Mouse (Mus musculus) heart, adult 9 months (tissue): Measurements from ENCODE around the gene Mrgprh.
A peak's percentile ranks its signal among the peaks of the same experiment; 100 is the strongest.
"Not testable (repeated sequence)": the region's sequence is repeated elsewhere in the genome, so short reads cannot be mapped to it uniquely, and the experiment has no call there.

ENCODE experiments used
- DNase-seq, 2 experiments: peaks; one replicate each; pipeline ENCODE4 v3.0.0; 2022; ENCODE audit warnings: low spot score in 2 of 2

Gene Mrgprh

DNA sequence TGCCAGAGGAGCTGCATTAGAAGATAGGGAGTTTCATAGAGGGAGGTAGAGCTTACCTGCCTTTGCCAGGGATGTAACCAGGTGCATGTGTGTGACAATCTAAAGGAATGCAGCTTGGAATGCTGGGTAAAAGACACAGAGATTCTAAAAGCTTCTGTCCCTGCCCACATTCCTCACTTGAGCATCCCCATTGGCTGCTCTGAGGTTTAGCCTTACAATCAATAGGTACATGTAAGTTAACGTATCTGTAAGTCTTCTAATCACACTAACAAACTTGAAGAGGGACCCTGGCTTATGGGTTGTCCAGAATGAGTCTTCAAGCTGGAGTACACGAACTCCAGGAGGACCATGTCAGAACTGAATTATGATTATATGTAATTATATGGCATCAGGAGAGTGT, 7.8 kb upstream of the Mrgprh start, which contains the start of gene Mas1:
Gene Mas1 (minus strand): TSS at position 101 of the 400 bp plus-strand sequence.
- DNase-seq, result no peak

DNA sequence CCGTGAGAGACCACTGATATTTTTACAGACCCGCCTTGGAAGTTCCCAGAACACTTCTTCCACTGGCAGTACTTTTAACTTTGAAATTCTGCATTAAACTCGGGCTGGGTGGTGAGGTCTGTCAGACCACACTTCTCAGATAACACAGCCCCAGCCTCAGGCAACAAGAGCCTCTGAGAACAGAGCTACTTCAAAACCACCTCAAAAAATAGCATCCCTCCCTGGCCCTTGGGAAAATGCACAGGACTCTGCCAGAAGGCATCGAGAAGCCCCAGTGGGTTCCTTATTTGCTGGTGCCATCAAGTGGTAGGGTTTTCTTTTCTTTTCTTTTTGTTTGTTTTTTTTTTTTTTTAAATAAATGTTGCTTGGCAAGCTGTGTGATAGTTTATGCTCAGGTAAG, 7.2 kb upstream of the Mrgprh start:
- no peak for DNase-seq

DNA sequence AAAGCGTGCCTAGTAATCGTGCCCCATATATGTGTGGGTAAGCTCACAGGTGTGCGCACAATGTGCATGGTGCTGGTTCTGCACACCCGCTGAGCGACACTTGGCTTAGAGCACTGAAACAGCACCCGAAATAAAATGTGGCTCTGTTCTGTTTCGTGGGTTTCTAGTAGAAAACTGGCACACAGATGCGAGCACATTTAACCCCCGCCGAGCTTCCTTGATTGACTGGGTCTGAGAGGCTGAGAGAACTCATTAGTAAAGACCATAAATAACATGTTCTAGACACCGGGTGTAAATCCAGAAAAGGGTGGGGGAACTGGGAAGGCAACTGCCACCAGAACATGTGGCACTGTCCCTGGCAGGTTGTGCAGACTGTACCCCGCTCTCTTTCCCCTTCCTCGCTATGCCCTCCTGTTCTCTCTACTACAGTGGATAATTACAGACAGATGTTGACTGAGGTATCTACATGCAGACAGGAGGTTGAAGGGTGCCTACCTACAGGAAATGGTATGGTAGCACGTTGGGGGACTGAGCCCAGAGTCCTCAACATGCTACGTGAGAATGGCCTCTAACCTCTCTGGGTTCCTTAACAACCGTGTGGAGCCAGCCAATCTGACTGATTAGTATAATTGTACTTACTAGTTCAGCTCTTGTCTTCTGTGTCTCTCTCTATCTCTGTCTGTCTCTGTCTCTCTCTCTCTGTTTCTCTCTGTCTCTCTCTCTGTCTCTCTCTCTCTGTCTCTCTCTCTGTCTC, 3.4 kb upstream of the Mrgprh start:
- DNase-seq, result no peak

DNA sequence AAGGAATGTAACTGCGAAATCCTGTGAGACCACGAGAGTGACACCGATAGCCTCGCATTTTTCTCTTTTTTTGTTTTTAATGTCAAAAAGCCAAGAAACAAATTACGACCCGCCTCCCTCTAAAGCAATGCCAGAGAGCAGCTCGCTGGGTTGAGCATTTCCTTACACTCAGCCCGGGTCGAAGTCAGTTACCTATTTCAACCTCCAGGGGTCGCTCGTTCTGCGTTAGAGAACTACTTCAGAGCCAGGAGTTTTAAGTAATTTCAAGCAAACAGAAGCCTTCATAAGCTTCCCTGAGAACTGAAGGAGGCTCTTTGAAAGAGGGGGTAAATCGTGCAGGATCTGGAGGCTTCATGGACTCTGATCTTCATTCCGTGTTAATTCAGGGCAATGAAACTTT, 4.3 kb downstream of the Mrgprh start:
- peak; percentile 68 to 82 for DNase-seq

DNA sequence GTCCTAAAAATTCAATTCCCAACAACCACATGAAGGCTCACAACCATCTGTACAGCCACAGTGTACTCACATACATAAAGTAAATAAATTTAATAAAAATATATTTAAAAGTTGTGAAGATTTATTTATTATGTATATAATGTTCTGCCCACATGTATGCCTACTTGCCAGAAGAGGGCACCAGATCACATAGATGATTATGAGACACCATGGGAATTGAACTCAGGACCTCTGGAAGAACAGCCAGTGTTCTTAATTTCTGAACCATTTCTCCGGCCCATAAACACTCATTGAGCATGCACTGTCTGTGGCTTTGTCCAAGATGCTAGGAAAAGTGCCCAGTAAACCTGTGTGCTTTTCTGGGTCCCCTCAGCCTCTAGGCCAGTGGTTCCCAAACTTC, 5.4 kb downstream of the Mrgprh start:
- no peak for DNase-seq

DNA sequence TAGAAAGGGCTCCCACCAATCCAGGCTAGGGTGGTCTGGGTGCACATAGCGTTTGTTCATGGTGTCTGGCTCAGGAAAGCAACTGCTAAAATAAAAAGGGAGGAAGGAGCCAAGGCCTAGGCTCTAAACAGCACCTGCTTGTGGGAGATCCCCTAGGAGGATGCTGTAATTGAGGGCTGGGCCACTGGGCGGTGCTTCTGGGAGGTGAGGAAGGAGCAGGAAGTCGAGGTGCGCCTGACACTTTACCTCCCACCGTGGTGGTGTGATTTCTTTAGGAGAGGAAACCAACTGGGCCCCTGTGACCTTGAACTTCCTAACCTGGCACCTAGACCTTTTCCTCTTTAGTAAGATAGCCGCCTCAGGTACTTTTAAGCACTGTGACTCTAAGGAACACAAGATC, 10.8 kb downstream of the Mrgprh start:
- DNase-seq, result no peak

DNA sequence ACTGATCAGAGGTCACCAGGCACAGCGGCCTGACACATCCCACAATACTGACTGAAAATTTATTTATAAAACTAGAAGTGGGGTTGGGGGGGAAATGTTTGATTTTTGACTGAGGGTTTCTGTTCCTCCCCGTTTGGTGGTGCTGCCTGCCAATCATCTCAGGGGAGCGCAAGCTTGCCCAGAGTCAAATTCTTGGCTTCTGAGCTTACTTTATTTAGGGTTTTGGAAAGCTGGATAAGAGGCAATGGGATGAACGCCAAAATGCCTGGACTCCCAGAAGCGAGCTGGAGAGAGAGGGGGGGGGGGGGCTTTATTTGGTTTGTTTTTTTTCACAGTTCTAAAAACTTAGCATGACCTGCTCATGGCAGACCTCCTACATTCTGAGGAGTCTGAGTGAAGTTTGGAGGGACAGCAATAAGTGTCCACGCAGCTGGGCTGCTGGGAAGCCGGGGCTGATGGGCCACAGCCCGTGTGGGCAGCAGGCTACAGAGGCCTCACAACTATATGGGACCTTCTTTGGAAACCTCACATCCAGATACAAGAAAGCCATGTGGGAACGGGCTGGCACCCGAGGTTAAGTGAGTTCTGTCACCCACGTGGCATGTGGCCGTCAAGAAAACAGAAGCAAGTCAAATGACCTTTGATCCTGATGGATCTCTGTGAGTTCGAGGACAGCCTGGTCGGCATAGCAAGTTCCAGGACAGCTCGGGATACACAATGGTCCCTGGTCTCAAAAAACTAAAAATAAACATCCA, 11.4 kb downstream of the Mrgprh start:
- peak; percentile 18 to 50 for DNase-seq

DNA sequence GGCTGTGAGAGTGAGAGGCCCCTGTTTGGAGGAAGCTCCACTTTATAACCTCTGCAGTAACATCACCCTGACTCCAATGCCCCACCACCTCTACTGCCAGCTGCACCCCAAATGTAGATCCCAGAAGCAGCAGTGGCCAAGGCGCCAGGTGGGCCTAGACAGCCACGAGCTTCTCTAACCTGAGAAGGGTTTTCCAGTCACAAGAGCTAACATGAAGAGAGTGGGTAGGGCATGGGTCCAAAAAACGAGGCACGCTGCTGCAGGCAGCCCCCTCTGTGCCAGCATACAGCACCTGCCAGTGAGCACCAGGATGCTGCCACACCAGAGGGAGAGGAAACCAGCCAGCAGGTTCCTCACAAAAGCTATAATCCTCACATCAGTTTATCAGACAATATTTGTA, 15.2 kb downstream of the Mrgprh start:
- DNase-seq, result no peak

DNA sequence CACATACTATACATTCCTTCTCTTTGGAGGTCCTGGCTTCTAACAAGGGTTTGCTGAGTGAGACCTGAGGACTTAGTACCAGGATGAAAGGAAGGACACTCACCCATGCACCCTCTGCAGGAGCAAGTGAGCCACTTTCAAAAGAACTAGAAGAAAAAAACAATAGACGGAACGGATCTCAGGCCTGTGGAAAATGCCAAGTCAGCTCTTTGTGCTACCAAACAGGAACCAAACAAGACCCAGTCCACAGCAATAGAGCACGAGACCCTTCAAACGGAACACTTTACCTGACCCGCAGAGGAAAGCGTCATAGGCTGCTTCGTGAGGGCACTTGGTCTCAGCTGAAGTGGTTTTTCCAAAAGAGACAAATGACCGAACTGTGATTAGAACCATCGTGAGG, 16.2 kb downstream of the Mrgprh start:
- DNase-seq, result no peak

DNA sequence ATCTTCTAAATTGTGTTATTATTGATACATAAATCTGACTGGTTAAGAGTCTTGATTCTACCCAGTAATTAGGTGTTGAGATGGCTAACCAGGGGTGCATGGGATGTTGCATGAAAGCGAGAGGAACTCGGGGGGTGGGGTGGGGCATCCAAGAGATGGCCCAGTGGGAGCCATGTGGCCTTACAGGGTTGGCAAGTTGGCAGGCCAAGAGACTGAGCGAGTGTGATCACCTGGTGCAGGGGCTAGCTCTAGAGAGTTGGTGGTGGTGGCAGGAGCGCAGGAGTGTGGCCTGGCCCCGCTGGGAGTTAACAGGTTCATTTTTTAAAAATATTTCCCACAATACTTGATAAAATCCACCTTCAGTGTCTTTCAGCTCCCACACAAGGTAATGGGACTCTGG, 21.8 kb downstream of the Mrgprh start:
- no peak for DNase-seq

DNA sequence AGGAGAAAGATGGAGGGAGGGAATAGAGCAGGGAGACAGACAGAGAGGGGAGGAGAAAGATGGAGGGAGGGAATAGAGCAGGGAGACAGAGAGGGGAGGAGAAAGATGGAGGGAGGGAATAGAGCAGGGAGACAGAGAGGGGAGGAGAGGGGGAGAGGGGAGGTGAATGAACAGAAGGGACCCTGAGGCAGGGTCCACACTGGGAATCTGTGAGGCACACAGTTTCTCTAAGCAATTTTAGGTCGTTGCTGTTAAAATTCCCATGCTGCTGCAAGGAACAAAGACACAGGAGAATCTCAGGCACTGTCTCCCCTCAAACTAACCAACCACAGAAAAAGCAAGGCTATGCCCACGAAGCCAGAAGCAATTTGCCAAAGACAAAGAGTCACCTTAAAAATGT, 22.8 kb downstream of the Mrgprh start:
- DNase-seq, result not testable (repeated sequence)

DNA sequence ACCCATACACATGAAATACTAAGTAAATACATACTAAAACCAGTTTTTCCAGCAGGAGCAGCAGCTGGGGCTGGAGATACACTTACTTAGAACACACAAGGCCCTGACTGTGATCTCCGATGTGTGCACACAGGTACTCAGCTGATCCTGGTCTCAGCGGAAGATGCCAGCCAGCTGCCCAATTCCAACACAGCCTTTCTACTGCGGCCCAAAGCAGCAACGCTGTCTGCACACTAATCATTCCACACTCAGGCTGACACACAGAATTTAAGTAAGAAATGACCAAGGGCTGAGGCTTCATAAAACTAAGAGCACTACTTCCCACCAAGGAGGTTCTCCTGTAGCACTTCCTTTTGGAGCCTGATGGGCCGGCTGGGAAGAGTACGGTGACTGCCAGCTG, 26.5 kb downstream of the Mrgprh start:
- no peak for DNase-seq

DNA sequence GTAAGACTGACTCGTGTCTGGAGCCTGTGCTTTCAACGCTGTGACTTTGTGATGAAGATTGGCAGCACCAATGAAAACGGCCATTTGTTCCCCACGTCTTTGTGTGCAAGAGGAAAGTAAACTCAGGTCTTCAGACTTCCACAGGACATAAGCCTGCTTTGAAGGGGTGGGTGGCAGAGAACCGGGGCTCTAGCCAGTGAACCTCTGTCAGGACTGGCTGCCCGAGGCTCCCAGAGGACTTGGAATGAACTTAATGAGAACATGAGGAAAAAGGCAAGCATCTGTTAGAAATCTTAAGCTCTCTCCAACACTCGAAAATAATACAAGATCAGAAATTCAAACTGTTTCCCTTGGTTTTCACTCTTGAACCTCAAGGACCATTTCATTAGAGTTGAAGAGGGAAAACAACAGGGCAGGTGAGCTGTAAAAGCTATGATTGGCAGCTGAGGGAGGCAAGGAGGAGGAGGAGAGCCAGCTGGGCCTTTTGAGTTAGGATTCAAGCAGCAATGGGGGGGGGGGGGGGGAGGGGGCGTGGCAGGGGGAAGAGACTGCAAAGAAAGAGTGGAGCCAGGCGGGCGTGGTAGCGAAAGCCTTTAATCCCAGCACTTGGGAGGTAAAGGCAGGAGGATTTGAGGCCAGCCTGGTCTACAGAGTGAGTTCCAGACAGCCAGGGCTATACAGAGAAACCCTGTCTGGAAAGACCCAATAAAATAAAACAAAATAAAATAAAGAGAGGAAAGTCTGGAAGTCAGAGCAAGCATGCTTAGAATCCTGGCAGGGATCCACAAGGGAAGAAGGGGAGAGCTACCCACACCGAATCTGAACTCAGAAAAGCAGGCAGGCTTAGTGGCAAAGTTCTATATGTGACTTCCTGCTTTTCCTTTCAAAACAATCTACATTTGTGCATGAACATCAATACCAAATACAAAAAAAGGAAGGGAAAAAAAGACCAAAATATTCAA, 27.8 kb downstream of the Mrgprh start:
- no peak for DNase-seq

DNA sequence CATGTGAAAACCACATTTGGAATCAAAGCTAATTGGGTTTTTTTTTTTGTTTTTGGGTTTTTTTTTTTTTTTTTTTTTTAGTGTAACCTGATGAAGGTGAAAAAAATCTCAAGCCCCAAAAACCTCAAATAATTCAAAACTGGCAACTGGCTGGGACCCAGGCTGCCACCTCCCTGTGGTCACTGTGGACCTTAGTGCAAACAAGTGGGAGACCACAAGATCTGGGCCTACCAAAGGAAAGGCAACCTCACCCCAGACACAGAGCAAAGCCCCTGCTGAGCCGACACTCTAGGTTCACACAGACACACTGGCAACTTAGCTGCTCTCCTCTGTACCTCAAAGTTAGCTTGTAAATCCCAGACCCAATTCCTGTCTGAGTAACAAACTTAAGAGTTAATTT, 28.5 kb downstream of the Mrgprh start:
- no peak for DNase-seq

DNA sequence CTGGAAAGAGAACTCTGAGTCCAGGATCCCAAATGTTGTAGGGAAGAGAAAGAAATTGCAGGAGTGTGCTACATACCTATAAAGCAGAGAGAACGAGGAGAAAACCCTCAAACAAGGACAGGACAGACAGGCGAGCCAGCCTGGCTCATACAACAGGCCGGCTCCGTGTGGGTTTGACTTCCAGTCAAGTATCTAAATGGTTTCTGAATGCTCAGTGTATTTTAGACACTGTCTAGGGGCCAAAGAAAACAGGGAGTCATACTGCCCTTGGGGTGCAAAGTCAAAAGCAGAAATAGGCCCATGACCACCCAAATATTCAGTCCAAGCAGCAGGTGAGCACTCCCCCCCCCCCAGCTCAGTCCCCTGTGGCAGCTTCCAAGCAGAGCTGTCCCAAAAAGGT, 30.0 kb downstream of the Mrgprh start:
- DNase-seq, result no peak

DNA sequence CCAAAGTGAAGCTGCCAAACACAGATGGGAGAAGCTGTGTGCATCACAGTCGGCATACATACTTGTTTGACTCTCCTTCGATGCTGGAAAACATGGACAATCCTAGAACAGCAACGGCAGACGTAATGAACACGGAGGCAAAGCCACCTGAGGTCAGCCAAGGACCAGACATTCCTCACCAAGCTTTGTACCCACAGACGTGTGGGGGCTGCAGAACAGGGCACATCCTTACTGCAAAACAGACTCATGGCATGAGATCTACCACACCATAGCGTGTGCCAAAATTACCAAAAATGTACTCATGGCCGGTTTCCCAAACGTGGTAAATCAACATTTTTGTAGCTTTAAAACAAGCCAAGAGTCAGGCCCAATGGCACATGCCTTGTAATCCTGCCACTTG, 30.6 kb downstream of the Mrgprh start:
- no peak for DNase-seq

DNA sequence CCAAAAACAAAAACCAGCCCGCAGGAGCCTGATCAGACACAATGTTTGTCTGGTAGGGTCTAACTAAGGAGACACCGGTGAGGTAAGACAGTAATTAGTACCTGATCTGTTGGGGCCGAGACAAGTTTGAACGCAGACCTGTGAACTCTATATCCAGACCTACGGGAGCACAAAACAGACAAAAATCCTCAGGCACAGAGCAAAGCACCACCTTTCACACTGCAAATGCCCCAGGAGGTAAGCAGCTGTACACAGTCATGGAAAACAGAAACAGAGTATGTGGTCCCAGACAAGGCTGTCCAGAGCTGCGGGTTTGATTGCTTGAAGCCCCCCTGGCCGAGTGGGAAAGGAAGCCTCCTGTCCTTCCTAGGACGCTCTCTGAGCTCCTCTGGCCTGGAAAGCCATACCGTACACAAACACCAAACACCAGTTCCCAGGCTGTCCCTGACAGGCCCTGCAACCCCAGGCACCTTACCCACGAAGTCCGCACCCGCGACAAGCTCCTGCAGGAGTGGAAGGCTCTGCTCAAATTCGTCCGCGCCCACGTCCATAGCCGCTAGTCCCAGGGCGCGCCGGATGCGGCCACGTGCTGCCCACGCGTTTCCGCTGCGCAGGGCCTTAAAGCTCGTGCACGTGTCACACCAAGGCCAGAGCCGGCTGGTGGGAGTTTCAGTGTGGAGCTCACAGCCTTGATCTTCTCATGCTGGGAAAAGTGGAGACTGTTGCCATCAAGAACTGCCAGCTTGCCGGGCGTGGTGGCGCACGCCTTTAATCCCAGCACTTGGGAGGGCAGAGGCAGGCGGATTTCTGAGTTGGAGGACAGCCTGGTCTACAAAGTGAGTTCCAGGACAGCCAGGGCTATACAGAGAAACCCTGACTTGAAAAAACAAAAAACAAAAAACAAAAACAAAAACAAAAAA, 33.8 kb downstream of the Mrgprh start, which contains the start of gene Pnldc1:
Gene Pnldc1 (minus strand): TSS at position 870 of the 920 bp plus-strand sequence.
- DNase-seq, result no peak

DNA sequence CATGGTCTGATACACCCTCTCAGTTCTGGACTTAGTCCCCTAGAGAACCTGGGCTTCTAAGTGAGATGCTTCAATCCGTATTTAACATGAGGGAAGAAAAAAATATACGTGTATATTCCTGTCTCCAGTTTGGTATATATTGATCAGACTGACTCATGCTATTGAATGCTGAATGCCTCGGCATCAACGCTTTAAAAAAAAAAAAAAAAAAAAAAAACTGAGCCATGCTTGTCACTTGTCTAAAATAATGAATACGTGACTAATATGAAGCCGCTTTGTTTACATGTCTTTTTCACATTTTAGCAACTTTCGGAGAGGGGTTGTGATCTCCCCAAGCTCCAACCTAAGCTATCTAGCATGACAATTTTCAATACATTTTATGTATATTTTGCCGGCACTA, 34.6 kb downstream of the Mrgprh start:
- DNase-seq, result no peak

DNA sequence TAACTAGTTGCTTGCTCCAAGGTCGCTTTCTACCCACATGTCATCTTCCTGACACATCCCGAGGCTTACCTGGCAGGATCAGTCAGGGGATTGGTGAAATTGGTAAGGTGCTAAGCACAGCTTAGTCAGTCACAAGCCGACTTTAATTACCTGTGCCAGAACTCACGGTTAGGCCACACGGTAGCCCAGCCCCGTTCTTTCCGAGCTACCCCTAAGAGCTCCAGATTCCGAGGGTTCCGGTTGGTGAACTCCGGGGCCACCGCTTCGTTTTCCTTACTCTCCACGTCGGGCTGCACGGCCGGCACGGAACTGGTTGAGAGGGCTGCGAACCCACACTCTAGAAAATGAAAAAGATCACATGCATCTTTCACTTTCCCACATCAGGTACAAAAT, 39.6 kb downstream of the Mrgprh start, which contains the start of gene Tcp1:
Gene Tcp1 (plus strand): TSS at position 214 of the 393 bp plus-strand sequence.
- DNase-seq, result no peak

DNA sequence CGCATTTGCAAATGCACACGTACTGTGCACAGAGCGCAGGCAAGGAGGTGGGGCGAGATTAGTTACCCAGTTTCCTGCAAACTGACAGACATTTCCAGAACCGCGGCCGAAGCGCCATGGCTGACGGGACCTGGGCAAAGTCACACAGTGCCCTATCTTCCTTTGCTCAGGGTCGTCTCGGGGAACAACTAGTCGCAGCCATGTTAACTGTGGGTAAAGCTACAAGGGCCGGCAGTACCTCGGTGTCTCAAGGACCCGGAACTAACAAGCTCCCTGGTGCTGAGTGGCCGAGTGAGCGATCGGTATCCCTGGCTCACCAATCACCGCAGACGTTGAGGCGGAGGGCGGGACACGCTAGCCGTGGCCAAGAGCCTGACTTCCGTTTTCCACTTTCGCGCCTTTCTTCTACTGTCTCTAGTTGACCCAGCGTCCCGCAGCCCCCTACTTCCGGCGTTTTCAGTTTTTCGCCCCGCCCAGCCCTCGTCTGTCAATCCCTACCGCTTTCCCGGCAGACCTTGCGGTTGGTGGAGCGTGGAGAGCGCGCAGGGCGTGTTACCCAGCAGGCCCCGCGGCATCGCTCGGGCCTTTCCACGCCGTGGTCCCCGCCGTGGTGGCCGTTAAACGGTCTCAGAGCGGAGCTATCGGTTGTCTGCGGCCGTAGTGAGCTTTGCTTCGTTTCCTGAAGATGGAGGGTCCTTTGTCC, 40.2 kb downstream of the Mrgprh start, which contains the start of gene Mrpl18:
Gene Mrpl18 (minus strand): TSS at position 465 of the 703 bp plus-strand sequence.
- peak; percentile 100 for DNase-seq
